Mouse (Mus musculus) midbrain, postnatal 0 days (tissue): ENCODE measurements at regions not wholly inside any gene's neighbourhood (a gene's known extent, or its start where the extent isn't known, plus 50 kb on each side); places are given as distances from the start of the nearest gene placed in this dataset.

ENCODE experiments used
- ATAC-seq: fragments of 200-750 bp; cut with Nextera tagmentation; 2 replicates; pipeline ENCODE4 v1.8.0; 2017; ENCODE audit warnings: moderate number of reproducible peaks, mild to moderate bottlenecking, moderate TSS enrichment, moderate library complexity; ENCODE audit not compliant: low FRiP score
- DNase-seq: peaks from one replicate; pipeline ENCODE4 v3.0.0-alpha.2; 2015; ENCODE audit warnings: low spot score
- H3K27ac ChIP-seq: fragments of 300-500 bp; sonication (generic); 2 replicates; pipeline ENCODE4 v1.5.1; 2014; ENCODE audit warnings: low read depth, mild to moderate bottlenecking, low read length, mixed read lengths
- H3K27me3 ChIP-seq: fragments of 300-500 bp; sonication (generic); 2 replicates; pipeline ENCODE4 v1.6.1; 2014; ENCODE audit warnings: low read length, control low read depth, mixed read lengths; ENCODE audit not compliant: insufficient read depth
- H3K36me3 ChIP-seq: fragments of 300-500 bp; sonication (generic); 2 replicates; pipeline ENCODE4 v1.6.1; 2014; ENCODE audit warnings: low read length, control low read depth, mixed read lengths; ENCODE audit not compliant: insufficient read depth
- H3K4me1 ChIP-seq: fragments of 300-500 bp; sonication (generic); 2 replicates; pipeline ENCODE4 v1.6.1; 2014; ENCODE audit warnings: mild to moderate bottlenecking, control low read depth, antibody characterized with exemption, low read length, mixed read lengths; ENCODE audit not compliant: insufficient read depth
- H3K4me2 ChIP-seq: fragments of 300-500 bp; sonication (generic); 2 replicates; pipeline ENCODE4 v1.6.1; 2014; ENCODE audit warnings: low read depth, mild to moderate bottlenecking, low read length, mixed read lengths; ENCODE audit not compliant: poor library complexity, severe bottlenecking
- H3K4me3 ChIP-seq: fragments of 300-500 bp; sonication (generic); 2 replicates; pipeline ENCODE4 v1.5.1; 2014; ENCODE audit warnings: low read depth, mild to moderate bottlenecking, low read length, moderate library complexity
- H3K9ac ChIP-seq: fragments of 300-500 bp; sonication (generic); replicated peaks from 2 replicates; pipeline ENCODE4 v1.6.1; 2014; ENCODE audit warnings: mild to moderate bottlenecking, low read length, moderate library complexity, mixed read lengths; ENCODE audit not compliant: poor library complexity, severe bottlenecking
- H3K9me3 ChIP-seq: fragments of 300-500 bp; sonication (generic); 2 replicates; pipeline ENCODE4 v1.6.1; 2016; ENCODE audit warnings: low read length, control low read depth
- CTCF ChIP-seq: IDR thresholded peaks from 2 replicates; pipeline ENCODE4 v1.5.1; 2016; ENCODE audit warnings: antibody characterized with exemption, mild to moderate bottlenecking
- WGBS: fragments of 180-500 bp; shearing (Covaris S2); extraction: QIAGEN DNeasy Blood & Tissue Kit; methylation state at CpG from one replicate; pipeline ENCODE4 v1.1.7; 2014; 5-methylcytosine and 5-hydroxymethylcytosine counted together

GRCm38 (mm10) chr2:81089121-81089520 is 472.1 kb downstream of the Nup35 start:
- Histone ChIP-seq H3K36me3 (no peaks in the 10 kb centered on the region), H3K4me3 (no peak overlapping the region), H3K9me3 (no peaks in the 10 kb centered on the region), H3K4me2 (no peak overlapping the region), H3K27ac (no peak overlapping the region), H3K4me1 (no peaks in the 10 kb centered on the region), H3K27me3 (no peaks in the 10 kb centered on the region), H3K9ac (no peak overlapping the region)
- ATAC-seq (no peak), DNase-seq (no peak)
- no peak for TF ChIP-seq CTCF

- no peaks in the 10 kb centered on the region for H3K36me3 ChIP-seq
- no peak for ATAC-seq
- H3K9ac ChIP-seq: no peak overlapping the region
- no peak for TF ChIP-seq CTCF
- peak; percentile 14 for DNase-seq
- WGBS: 58% methylated on average over 3 of the region's 3 CpGs
- H3K27ac ChIP-seq: no peak overlapping the region
- no peak overlapping the region for H3K4me2 ChIP-seq
- no peaks in the 10 kb centered on the region for H3K9me3 ChIP-seq
- H3K4me1 ChIP-seq: no peaks in the 10 kb centered on the region
- no peak overlapping the region for H3K4me3 ChIP-seq
- no peaks in the 10 kb centered on the region for H3K27me3 ChIP-seq
Measured at GRCm38 (mm10) chr2:81105834-81106233, 488.8 kb downstream of the Nup35 start.

GRCm38 (mm10) chr2:81118757-81119156 is 501.7 kb downstream of the Nup35 start:
- H3K36me3 ChIP-seq: no peaks in the 10 kb centered on the region
- H3K9me3 ChIP-seq: no peaks in the 10 kb centered on the region
- H3K27ac ChIP-seq: no peak overlapping the region
- no peak overlapping the region for H3K4me3 ChIP-seq
- H3K4me1 ChIP-seq: no peaks in the 10 kb centered on the region
- H3K4me2 ChIP-seq: no peak overlapping the region
- WGBS: 94% methylated on average over 2 of the region's 2 CpGs
- no peak for TF ChIP-seq CTCF
- H3K27me3 ChIP-seq: no peaks in the 10 kb centered on the region
- no peak for DNase-seq
- H3K9ac ChIP-seq: no peak overlapping the region
- ATAC-seq: no peak

GRCm38 (mm10) chr2:81120460-81121051 is 503.5 kb downstream of the Nup35 start:
- H3K4me3 ChIP-seq: no peak overlapping the region
- no peak overlapping the region for H3K27ac ChIP-seq
- TF ChIP-seq CTCF: no peak
- H3K27me3 ChIP-seq: no peaks in the 10 kb centered on the region
- H3K9ac ChIP-seq: no peak overlapping the region
- H3K4me2 ChIP-seq: no peak overlapping the region
- no peaks in the 10 kb centered on the region for H3K9me3 ChIP-seq
- WGBS: 84% methylated on average over 2 of the region's 2 CpGs
- no peaks in the 10 kb centered on the region for H3K4me1 ChIP-seq
- no peak for ATAC-seq
- H3K36me3 ChIP-seq: no peaks in the 10 kb centered on the region
- DNase-seq: no peak

- TF ChIP-seq CTCF: no peak
- DNase-seq: no peak
- Histone ChIP-seq H3K36me3 (no peaks in the 10 kb centered on the region), H3K4me1 (no peaks in the 10 kb centered on the region), H3K9me3 (no peaks in the 10 kb centered on the region), H3K27ac (no peak overlapping the region), H3K9ac (no peak overlapping the region), H3K4me3 (no peak overlapping the region), H3K27me3 (no peaks in the 10 kb centered on the region), H3K4me2 (no peak overlapping the region)
- no peak for ATAC-seq
- 92% methylated on average over 2 of the region's 2 CpGs for WGBS
Measured at GRCm38 (mm10) chr2:81136473-81137082, 519.5 kb downstream of the Nup35 start.

GRCm38 (mm10) chr2:81143600-81143999 is 526.6 kb downstream of the Nup35 start:
- Histone ChIP-seq H3K4me3 (no peak overlapping the region), H3K36me3 (no peaks in the 10 kb centered on the region), H3K4me2 (no peak overlapping the region), H3K4me1 (no peaks in the 10 kb centered on the region), H3K27ac (no peak overlapping the region), H3K9me3 (no peaks in the 10 kb centered on the region), H3K9ac (no peak overlapping the region), H3K27me3 (no peaks in the 10 kb centered on the region)
- no peak for ATAC-seq
- DNase-seq: peak; percentile 28
- no peak for TF ChIP-seq CTCF
- WGBS: 41% methylated on average over 4 of the region's 4 CpGs
